Mouse (Mus musculus): ENCODE results near the gene Tlx3.

DNA sequence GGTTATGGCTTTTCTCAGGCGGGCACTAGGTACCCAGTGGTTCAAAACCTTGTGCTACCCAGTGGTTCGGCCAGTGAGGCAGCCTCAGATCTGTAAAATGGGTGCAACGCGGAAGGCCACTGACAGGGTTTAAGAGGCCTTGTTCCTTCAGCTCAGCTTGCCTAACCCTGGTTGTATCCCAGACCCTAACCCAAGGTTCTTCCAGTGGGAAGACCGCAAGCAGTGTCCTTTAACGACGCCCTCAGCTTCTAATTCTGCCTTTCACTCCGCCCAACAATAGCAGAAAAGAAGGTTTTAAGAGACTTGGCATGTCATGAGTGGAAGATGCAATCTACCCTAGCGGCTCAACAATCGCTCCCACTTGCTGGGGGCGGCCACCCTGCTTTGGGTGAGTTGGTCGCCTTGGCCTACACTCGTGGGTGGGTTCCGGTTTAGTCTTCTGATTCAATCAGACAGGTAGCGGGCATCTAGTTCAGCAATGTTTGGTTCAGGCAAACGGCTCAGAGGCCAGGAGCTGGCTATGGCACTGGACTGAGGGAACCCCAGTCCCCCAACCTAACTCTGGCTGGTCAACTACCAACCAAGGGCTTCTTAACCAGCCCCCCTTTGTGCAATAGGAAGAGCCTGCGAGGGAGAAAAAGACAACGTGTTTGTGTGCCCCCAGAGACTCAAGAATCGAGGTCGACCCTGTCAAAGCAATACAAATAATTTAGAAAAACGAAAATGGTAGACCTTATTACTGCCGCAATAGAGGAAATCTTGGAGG, 4.9 kb downstream of the Tlx3 start:
- no peak for TF ChIP-seq GATA1 (IDR thresholded peaks at IDR 0.05; ENCODE audit: borderline replicate concordance, low read length)
- TF ChIP-seq FLI1 (IDR thresholded peaks at IDR 0.05; ENCODE audit: low read length): no peak

Data from megakaryocyte, embryonic 14.5 days (primary cell).